Mouse (Mus musculus) forebrain, postnatal 0 days (tissue): Measurements from ENCODE around the gene Prune2. TPM values are rescaled to one million over a fixed set of nuclear protein-coding genes. Genes with fewer than 3 reads are reported as not detected.

Experiments
- ATAC-seq: fragments of 200-750 bp; cut with Nextera tagmentation; 2 replicates; pipeline ENCODE4 v1.8.0; 2017; ENCODE audit warnings: mild to moderate bottlenecking, moderate library complexity
- DNase-seq: peaks from one replicate; pipeline ENCODE4 v3.0.0-alpha.2; 2015
- H3K27ac ChIP-seq: fragments of 300-500 bp; sonication (generic); 2 replicates; pipeline ENCODE4 v1.5.1; 2014; ENCODE audit warnings: low read depth, mild to moderate bottlenecking, antibody characterized with exemption, low read length, moderate library complexity, mixed read lengths
- H3K27me3 ChIP-seq: fragments of 300-500 bp; sonication (generic); 2 replicates; pipeline ENCODE4 v1.6.1; 2014; ENCODE audit warnings: mild to moderate bottlenecking, low read length, mixed read lengths; ENCODE audit not compliant: insufficient read depth
- H3K36me3 ChIP-seq: fragments of 300-500 bp; sonication (generic); 2 replicates; pipeline ENCODE4 v1.6.1; 2014; ENCODE audit warnings: mild to moderate bottlenecking, moderate library complexity; ENCODE audit not compliant: insufficient read depth
- H3K4me1 ChIP-seq: fragments of 300-500 bp; sonication (generic); 2 replicates; pipeline ENCODE4 v1.6.1; 2014; ENCODE audit warnings: antibody characterized with exemption; ENCODE audit not compliant: insufficient read depth
- H3K4me2 ChIP-seq: fragments of 300-500 bp; sonication (generic); 2 replicates; pipeline ENCODE4 v1.6.1; 2014; ENCODE audit warnings: low read depth, mild to moderate bottlenecking, moderate library complexity
- H3K4me3 ChIP-seq: fragments of 300-500 bp; sonication (generic); 2 replicates; pipeline ENCODE4 v1.5.1; 2014; ENCODE audit warnings: low read depth, low read length, mixed read lengths
- H3K9ac ChIP-seq: fragments of 300-500 bp; sonication (generic); 2 replicates; pipeline ENCODE4 v1.6.1; 2014; ENCODE audit warnings: mild to moderate bottlenecking
- H3K9me3 ChIP-seq: fragments of 300-500 bp; sonication (generic); 2 replicates; pipeline ENCODE4 v1.6.1; 2016; ENCODE audit warnings: low read length
- CTCF ChIP-seq: sonication (generic); IDR thresholded peaks from 2 replicates; pipeline ENCODE4 v1.5.1; 2016; ENCODE audit warnings: antibody characterized with exemption, control low read depth, low read depth
- WGBS: fragments of 180-500 bp; shearing (Covaris S2); extraction: QIAGEN DNeasy Blood & Tissue Kit; methylation state at CpG from one replicate; pipeline ENCODE4 v1.1.7; 2014; 5-methylcytosine and 5-hydroxymethylcytosine counted together
- polyA plus RNA-seq: library from polyadenylated mRNA; unstranded; fragments of >200 nt; fragmentation: Nextera tagmentation; extraction: Ambion mirVana; gene quantifications from 2 replicates; pipeline ENCODE4 v1.2.1, GENCODE M21; 2015
- total RNA-seq: library from RNA; depleted of rRNA; stranded (reverse); fragments of >200 nt; gene quantifications from 2 replicates; pipeline ENCODE4 v1.2.3, GENCODE M21; 2014

Gene Prune2
- total and polyA plus RNA-seq, 2 experiments from 2014 or later = 7.2 to 13.1 TPM

DNA sequence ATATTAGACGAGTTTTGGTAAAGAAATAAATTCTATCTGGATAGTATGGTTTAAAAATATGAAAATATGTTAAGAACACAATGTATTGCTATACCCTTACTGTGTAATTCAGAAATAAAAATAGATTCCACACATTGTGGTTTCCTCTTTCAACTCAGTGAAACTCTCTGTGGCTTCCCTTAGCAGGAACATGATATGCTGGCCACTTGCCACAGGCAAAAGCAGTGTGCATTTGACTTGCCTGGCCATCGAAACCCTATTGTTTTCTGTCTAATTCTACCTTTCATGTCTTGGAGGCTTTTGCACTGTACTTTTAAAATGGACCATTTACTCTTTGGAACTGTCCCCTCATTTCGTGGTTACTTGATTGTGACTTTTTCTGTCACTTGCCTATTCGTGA lies 267.9 kb downstream of the Prune2 start:
- no peak for DNase-seq
- no peak for TF ChIP-seq CTCF
- Histone ChIP-seq H3K4me3 (no peak overlapping the region), H3K9ac (no peak overlapping the region), H3K27me3 (no peaks in the 10 kb centered on the region), H3K27ac (no peak overlapping the region), H3K36me3 (no peaks in the 10 kb centered on the region), H3K4me1 (no peaks in the 10 kb centered on the region), H3K9me3 (no peaks in the 10 kb centered on the region), H3K4me2 (no peak overlapping the region)
- no peak for ATAC-seq
- 81% methylated on average over 4 of the region's 4 CpGs for WGBS

DNA sequence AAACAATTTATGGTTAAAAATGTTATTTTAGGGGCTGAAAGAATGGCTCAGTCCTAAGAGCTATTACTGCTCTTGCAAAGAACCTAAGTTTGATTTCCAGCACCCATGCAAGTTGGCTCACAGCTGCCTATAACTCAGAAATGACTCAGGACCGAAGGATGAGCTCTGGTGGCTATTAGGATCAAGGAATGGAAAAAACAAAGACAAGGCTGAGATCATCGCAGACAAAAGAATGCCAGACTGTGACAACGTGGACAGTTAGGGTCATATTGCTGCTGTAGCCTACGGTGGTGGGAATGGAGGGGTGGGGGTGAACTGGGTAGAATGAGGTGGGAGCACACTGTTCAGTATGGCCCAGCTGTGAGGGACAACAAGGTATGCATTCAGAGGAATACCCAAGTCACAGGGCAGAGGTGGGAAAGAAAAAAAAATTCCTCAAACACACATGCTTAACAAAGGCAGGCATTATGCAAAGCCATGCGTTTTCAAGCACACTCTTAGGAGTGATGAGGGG lies 269.7 kb downstream of the Prune2 start:
- no peaks in the 10 kb centered on the region for H3K4me1 ChIP-seq
- no peak overlapping the region for H3K4me2 ChIP-seq
- DNase-seq (no peak), ATAC-seq (no peak)
- no peaks in the 10 kb centered on the region for H3K9me3 ChIP-seq
- 58% methylated on average over 5 of the region's 5 CpGs for WGBS
- no peak overlapping the region for H3K9ac ChIP-seq
- no peaks in the 10 kb centered on the region for H3K27me3 ChIP-seq
- no peak for TF ChIP-seq CTCF
- no peaks in the 10 kb centered on the region for H3K36me3 ChIP-seq
- no peak overlapping the region for H3K27ac ChIP-seq
- H3K4me3 ChIP-seq = no peak overlapping the region

DNA sequence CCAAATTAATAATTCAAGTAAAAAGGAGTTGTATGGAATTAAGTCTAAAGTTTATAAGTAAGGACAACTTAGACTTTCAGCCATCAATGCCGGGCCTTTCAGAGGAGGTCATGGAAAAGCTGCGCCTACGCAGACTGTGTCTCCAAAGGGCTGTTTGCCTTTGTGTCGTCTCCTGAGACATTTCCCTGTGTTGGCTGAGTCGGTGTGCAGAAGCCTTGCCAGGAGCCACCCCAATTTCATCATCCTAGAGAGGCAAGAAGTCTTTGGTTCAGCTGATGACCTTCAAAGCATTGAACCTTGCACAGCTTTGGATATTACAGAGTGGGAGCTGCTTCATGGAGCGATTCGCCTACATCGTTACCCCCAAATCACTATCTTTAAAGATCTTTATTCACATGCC lies 270.2 kb downstream of the Prune2 start:
- Histone ChIP-seq H3K9me3 (no peaks in the 10 kb centered on the region), H3K36me3 (no peaks in the 10 kb centered on the region), H3K4me3 (no peak overlapping the region), H3K27ac (no peak overlapping the region), H3K27me3 (no peaks in the 10 kb centered on the region), H3K9ac (no peak overlapping the region), H3K4me2 (no peak overlapping the region), H3K4me1 (no peaks in the 10 kb centered on the region)
- DNase-seq = no peak
- 87% methylated on average over 8 of the region's 8 CpGs for WGBS
- ATAC-seq = no peak
- no peak for TF ChIP-seq CTCF

DNA sequence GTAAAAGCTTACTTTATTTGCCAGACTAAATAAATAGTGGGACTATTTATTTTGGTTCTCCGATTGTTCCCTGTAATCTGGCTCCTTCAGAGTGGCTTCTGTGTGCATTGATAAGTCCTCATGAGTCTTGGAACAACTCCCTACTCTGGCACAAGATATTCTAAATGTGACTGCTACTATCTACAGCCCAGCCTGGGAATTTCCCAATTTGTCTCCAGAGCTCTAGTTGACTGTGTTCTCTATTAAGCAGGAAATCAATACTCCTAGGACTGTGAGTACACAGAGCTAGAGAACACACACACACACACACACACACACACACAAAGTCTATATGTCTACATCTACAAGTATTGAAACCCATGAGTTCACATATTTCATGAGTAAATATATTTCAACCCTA lies 274.1 kb downstream of the Prune2 start:
- WGBS = 74% methylated on average over 1 of the region's 1 CpGs
- no peaks in the 10 kb centered on the region for H3K27me3 ChIP-seq
- no peaks in the 10 kb centered on the region for H3K9me3 ChIP-seq
- DNase-seq = no peak
- H3K4me1 ChIP-seq = no peaks in the 10 kb centered on the region
- no peaks in the 10 kb centered on the region for H3K36me3 ChIP-seq
- no peak overlapping the region for H3K9ac ChIP-seq
- H3K4me3 ChIP-seq = no peak overlapping the region
- H3K4me2 ChIP-seq = no peak overlapping the region
- ATAC-seq = no peak
- no peak overlapping the region for H3K27ac ChIP-seq
- no peak for TF ChIP-seq CTCF

DNA sequence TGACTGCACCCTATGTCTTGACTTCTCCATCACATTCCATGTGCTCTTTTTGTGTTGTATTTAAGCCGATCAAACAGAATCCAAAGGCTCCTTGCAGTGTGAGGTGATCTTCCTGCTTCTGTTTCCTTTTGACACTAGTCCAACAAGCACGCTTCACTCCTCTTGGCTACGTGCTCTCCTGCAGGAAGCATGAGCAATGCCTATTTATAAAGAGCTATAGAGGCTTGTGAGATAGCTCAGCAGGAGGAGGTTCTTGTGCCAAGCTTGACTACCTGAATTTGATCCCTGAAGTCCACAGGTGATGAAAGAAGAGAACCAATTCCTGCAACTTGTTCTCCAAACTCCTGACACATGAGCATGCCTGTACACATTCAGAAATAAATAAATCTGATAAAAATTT lies 282.6 kb downstream of the Prune2 start:
- WGBS = 84% methylated on average over 3 of the region's 3 CpGs
- TF ChIP-seq CTCF = no peak

DNA sequence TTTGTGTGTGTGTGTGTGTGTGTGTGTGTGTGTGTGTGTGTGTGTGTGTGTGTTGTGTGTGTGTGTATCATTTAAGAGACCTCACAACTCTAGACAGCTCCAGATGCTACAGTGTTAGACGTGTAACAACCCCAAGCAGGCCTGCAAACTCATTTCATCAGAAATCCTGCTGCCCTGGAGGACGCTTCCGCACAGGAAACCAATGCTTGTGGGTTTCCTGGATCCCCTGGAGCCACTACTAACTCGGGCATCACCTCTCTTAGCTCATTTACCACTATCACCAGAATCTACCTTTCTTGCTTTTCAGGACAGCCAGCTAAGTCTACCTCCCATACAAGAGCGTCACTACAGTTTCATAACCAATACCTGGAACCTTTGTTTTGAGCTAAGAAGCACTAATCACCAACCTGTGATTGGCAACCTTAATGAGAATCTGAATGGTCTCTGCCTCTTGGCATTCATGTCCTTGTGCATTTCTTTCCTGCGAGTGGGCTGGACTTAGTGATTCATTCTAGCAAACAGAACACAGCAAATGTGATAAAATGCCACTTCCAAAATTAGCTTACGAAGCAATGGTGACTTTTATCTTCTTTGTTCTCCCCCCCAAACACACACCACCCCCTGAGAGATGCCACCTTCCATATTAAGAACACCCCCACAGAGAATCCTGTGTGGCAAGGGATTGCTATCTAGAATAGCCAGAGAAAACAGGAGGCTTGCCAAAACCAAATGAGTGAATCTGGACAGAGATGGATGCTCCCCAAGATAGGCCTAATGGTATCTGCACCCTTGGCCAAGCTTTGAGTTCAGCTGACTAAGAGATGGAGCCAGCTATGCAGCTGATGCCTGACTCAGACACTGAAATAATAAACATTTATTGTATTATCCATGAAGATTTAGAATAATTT lies 284.5 kb downstream of the Prune2 start:
- H3K4me2 ChIP-seq = no peak overlapping the region
- H3K4me3 ChIP-seq = no peak overlapping the region
- H3K36me3 ChIP-seq = no peaks in the 10 kb centered on the region
- TF ChIP-seq CTCF = no peak
- 82% methylated on average over 7 of the region's 7 CpGs for WGBS
- no peaks in the 10 kb centered on the region for H3K27me3 ChIP-seq
- H3K9me3 ChIP-seq = no peaks in the 10 kb centered on the region
- ATAC-seq = no peak
- no peaks in the 10 kb centered on the region for H3K4me1 ChIP-seq
- H3K27ac ChIP-seq = no peak overlapping the region
- DNase-seq = no peak
- H3K9ac ChIP-seq = no peak overlapping the region

More for the DNA sequence above, 282.6 kb downstream of the Prune2 start:
- no peak overlapping the region for H3K9ac ChIP-seq
- H3K36me3 ChIP-seq = no peaks in the 10 kb centered on the region
- H3K4me1 ChIP-seq = no peaks in the 10 kb centered on the region
- no peak overlapping the region for H3K4me2 ChIP-seq
- ATAC-seq (no peak), DNase-seq (no peak)
- no peaks in the 10 kb centered on the region for H3K27me3 ChIP-seq
- no peak overlapping the region for H3K4me3 ChIP-seq
- H3K9me3 ChIP-seq = no peaks in the 10 kb centered on the region
- H3K27ac ChIP-seq = no peak overlapping the region

DNA sequence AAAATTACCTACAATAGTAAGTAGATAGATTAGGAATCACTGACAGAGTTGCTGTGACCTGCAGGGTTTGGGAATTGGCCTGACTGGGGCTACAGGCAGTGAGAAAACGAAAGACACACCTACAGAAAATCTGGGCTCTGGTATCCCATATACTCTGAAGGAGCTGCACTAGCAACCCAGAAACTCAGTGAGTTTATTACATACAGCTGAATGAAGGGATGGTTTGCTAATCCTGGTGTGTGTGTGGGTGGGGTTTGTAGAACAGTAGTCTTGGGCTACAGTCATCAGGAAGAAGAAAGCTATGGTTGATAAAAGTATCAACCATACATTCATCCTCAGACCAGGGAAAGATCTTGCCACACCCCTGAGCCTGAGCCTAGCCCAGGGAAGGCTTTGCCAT lies 285.3 kb downstream of the Prune2 start:
- no peaks in the 10 kb centered on the region for H3K27me3 ChIP-seq
- no peak for ATAC-seq
- no peaks in the 10 kb centered on the region for H3K9me3 ChIP-seq
- no peak overlapping the region for H3K9ac ChIP-seq
- no peak overlapping the region for H3K4me3 ChIP-seq
- no peak for TF ChIP-seq CTCF
- 93% methylated on average over 1 of the region's 1 CpGs for WGBS
- no peak overlapping the region for H3K4me2 ChIP-seq
- no peaks in the 10 kb centered on the region for H3K4me1 ChIP-seq
- H3K27ac ChIP-seq = no peak overlapping the region
- DNase-seq = no peak
- H3K36me3 ChIP-seq = no peaks in the 10 kb centered on the region
